Mouse (Mus musculus) lung, postnatal 0 days (tissue): ENCODE data around the gene Tcf7l2.

Experiments
- CTCF ChIP-seq: IDR thresholded peaks from 2 replicates; pipeline ENCODE4 v1.5.1; 2016; ENCODE audit warnings: antibody characterized with exemption, mild to moderate bottlenecking
- EP300 ChIP-seq: IDR thresholded peaks from 2 replicates; pipeline ENCODE4 v1.6.1; 2016; ENCODE audit warnings: antibody characterized with exemption, mild to moderate bottlenecking, control low read depth

DNA sequence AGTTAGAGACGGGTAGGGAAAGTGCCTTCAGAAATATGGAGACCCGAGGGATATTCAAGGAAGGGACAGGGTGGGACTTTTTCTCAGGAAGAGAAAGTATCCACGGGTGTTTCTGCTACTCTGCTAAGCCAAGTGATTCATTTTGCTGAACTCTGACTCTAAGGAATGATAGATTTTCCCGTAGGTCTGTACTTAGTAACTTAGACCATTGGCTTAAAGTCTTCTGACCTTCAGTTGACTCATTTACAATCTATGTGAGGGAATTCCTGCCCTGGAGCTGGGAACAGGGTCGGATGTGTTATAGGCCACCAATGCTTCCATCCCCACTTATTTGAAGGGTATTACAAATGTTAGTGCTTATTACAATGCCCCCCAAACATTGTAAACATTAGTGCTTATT lies 29.9 kb upstream of the Tcf7l2 start:
- TF ChIP-seq EP300 (no peak), CTCF (no peak)
